Mouse (Mus musculus) hindbrain, embryonic 14.5 days (tissue): ENCODE results near the gene Cfap43. TPM values are rescaled to one million over a fixed set of nuclear protein-coding genes. Genes with fewer than 3 reads are reported as not detected.

Experiments used
- ATAC-seq: fragments of 200-750 bp; cut with Nextera tagmentation; 2 replicates; pipeline ENCODE4 v1.8.0; 2017; ENCODE audit warnings: moderate number of reproducible peaks, mild to moderate bottlenecking, moderate TSS enrichment, moderate library complexity; ENCODE audit not compliant: low FRiP score
- DNase-seq: peaks from one replicate; pipeline ENCODE4 v3.0.0-alpha.2; 2015; ENCODE audit warnings: low spot score
- H3K27ac ChIP-seq: fragments of 300-500 bp; sonication (generic); 2 replicates; pipeline ENCODE4 v1.5.1; 2014; ENCODE audit warnings: mild to moderate bottlenecking, moderate library complexity
- H3K27me3 ChIP-seq: fragments of 300-500 bp; sonication (generic); 2 replicates; pipeline ENCODE4 v1.6.1; 2014; ENCODE audit warnings: mild to moderate bottlenecking, low read length, mixed read lengths; ENCODE audit not compliant: control insufficient read depth, insufficient read depth
- H3K36me3 ChIP-seq: fragments of 300-500 bp; sonication (generic); replicated peaks from 2 replicates; pipeline ENCODE4 v1.6.1; 2014; ENCODE audit not compliant: control insufficient read depth, insufficient read depth
- H3K4me1 ChIP-seq: fragments of 300-500 bp; sonication (generic); replicated peaks from 2 replicates; pipeline ENCODE4 v1.6.1; 2014; ENCODE audit warnings: antibody characterized with exemption, low read length, mixed read lengths; ENCODE audit not compliant: control insufficient read depth, insufficient read depth
- H3K4me2 ChIP-seq: fragments of 300-500 bp; sonication (generic); replicated peaks from 2 replicates; pipeline ENCODE4 v1.6.1; 2014; ENCODE audit warnings: mild to moderate bottlenecking, moderate library complexity
- H3K4me3 ChIP-seq: fragments of 300-500 bp; sonication (generic); replicated peaks from 2 replicates; pipeline ENCODE4 v1.5.1; 2014; ENCODE audit warnings: mild to moderate bottlenecking, low read length
- H3K9ac ChIP-seq: fragments of 300-500 bp; sonication (generic); 2 replicates; pipeline ENCODE4 v1.6.1; 2014
- H3K9me3 ChIP-seq: fragments of 300-500 bp; sonication (generic); 2 replicates; pipeline ENCODE4 v1.6.1; 2016; ENCODE audit warnings: low read length; ENCODE audit not compliant: control insufficient read depth
- WGBS: fragments of 180-500 bp; shearing (Covaris S2); extraction: QIAGEN DNeasy Blood & Tissue Kit; methylation state at CpG from one replicate; pipeline ENCODE4 v1.1.7; 2014; 5-methylcytosine and 5-hydroxymethylcytosine counted together
- polyA plus RNA-seq: library from polyadenylated mRNA; unstranded; fragments of >200 nt; fragmentation: Nextera tagmentation; extraction: Ambion mirVana; gene quantifications from 2 replicates; pipeline ENCODE4 v1.2.1, GENCODE M21; 2014

The Cfap43 gene
- polyA plus RNA-seq, 1 experiment from 2014 or later, result 4.2 TPM

GRCm38 (mm10) chr19:47893092-47893491 is 26.0 kb downstream of the Cfap43 start:
- no peak for DNase-seq

GRCm38 (mm10) chr19:47891562-47892312 is 27.4 kb downstream of the Cfap43 start:
- no peak for ATAC-seq

More at GRCm38 (mm10) chr19:47893092-47893491, 26.0 kb downstream of the Cfap43 start:
- no peak overlapping the region for H3K27ac ChIP-seq
- H3K36me3 ChIP-seq, result peaks cover 15% of the 10 kb centered on the region
- no peak overlapping the region for H3K9ac ChIP-seq
- no peaks in the 10 kb centered on the region for H3K9me3 ChIP-seq
- no peak overlapping the region for H3K4me2 ChIP-seq
- H3K27me3 ChIP-seq, result no peaks in the 10 kb centered on the region
- WGBS, result 92% methylated on average over 6 of the region's 6 CpGs
- H3K4me1 ChIP-seq, result no peaks in the 10 kb centered on the region
- no peak for ATAC-seq
- no peak overlapping the region for H3K4me3 ChIP-seq

GRCm38 (mm10) chr19:47890489-47891130 is 28.5 kb downstream of the Cfap43 start:
- ATAC-seq (no peak), DNase-seq (no peak)
- Histone ChIP-seq H3K4me3 (no peak overlapping the region), H3K4me2 (no peak overlapping the region), H3K9me3 (no peaks in the 10 kb centered on the region), H3K4me1 (no peaks in the 10 kb centered on the region), H3K27me3 (no peaks in the 10 kb centered on the region), H3K27ac (no peak overlapping the region), H3K36me3 (peaks cover 3% of the 10 kb centered on the region; the same call in 1 of the 2 replicates), H3K9ac (no peak overlapping the region)
- WGBS, result 78% methylated on average over 10 of the region's 10 CpGs

More at GRCm38 (mm10) chr19:47891562-47892312, 27.4 kb downstream of the Cfap43 start:
- 80% methylated on average over 11 of the region's 11 CpGs for WGBS
- Histone ChIP-seq H3K36me3 (peaks cover 8% of the 10 kb centered on the region), H3K9me3 (no peaks in the 10 kb centered on the region), H3K4me2 (no peak overlapping the region), H3K4me3 (no peak overlapping the region), H3K27ac (no peak overlapping the region), H3K27me3 (no peaks in the 10 kb centered on the region), H3K9ac (no peak overlapping the region), H3K4me1 (no peaks in the 10 kb centered on the region)
- DNase-seq, result no peak

DNA sequence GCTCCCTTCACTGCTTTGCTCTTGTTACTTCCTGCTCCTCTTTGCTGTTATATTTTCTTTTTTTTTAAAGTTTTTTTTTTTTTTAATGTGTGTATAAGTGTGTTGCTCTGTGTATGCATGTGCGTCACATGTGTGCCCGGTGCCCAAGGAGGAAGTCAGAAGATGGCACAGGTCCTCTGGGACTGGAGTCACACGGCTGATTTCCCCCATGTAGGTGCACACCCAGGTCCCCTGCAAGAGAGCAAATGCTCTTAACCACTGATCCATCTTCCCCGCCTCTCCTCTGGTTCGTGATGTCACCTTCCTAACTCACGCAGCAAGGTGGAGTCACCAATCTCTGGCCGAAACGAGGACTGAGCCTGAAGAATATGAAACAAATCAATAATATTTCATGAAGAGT is 31.1 kb downstream of the Cfap43 start:
- H3K27me3 ChIP-seq, result no peaks in the 10 kb centered on the region
- H3K9me3 ChIP-seq, result no peaks in the 10 kb centered on the region
- 91% methylated on average over 8 of the region's 8 CpGs for WGBS
- DNase-seq (no peak), ATAC-seq (no peak)
- H3K36me3 ChIP-seq, result no peaks in the 10 kb centered on the region
- H3K27ac ChIP-seq, result no peak overlapping the region
- no peak overlapping the region for H3K9ac ChIP-seq
- no peak overlapping the region for H3K4me3 ChIP-seq
- H3K4me2 ChIP-seq, result no peak overlapping the region
- H3K4me1 ChIP-seq, result no peaks in the 10 kb centered on the region

DNA sequence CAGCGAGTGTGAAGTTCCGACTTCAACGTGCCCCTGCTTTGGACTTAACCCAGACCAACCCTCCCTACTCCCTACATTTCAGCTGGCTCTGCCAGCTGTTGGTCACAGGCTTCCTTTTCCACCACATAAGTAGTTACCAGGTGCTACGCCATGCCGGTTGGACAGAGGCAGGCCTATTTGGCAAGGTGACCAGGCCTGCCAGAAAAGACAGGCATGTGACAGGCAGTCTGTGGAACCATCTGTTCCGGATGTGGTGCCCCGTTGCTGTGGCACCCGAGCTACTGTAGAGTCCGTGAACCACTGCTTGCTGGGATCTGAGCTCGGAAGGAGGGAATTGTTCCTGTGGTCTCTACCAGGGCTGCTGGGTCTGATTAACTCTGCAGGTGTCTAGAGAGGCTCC is 31.7 kb downstream of the Cfap43 start:
- no peaks in the 10 kb centered on the region for H3K4me1 ChIP-seq
- DNase-seq (no peak), ATAC-seq (no peak)
- 79% methylated on average over 10 of the region's 10 CpGs for WGBS
- no peak overlapping the region for H3K9ac ChIP-seq
- no peak overlapping the region for H3K4me3 ChIP-seq
- no peaks in the 10 kb centered on the region for H3K36me3 ChIP-seq
- no peak overlapping the region for H3K4me2 ChIP-seq
- H3K27ac ChIP-seq, result no peak overlapping the region
- no peaks in the 10 kb centered on the region for H3K27me3 ChIP-seq
- H3K9me3 ChIP-seq, result no peaks in the 10 kb centered on the region

- 80% methylated on average over 7 of the region's 7 CpGs for WGBS
- no peak for ATAC-seq
Measured at GRCm38 (mm10) chr19:47886617-47887016, 32.5 kb downstream of the Cfap43 start.

DNA sequence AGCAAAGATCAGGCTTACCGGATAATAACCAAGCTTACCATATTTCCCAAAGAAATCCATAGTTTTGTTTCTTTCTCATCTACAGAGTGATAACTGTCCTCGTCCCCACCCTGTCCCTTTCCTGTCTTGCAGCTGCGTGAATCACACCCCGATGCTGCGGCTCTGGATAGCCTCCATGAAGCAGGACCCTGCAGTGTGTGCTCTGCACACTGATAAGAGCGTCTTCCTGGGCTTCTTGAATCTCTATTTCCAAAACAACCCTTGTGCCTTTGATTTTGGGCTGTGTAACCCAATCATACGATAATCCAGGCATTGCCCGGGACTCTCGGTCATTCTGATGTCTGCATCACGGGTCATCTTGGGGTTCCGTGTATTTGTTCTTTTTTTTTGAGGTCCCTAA is 33.2 kb downstream of the Cfap43 start:
- Histone ChIP-seq H3K4me2 (no peak overlapping the region), H3K4me1 (no peaks in the 10 kb centered on the region), H3K9ac (no peak overlapping the region), H3K9me3 (no peaks in the 10 kb centered on the region), H3K27ac (no peak overlapping the region), H3K27me3 (no peaks in the 10 kb centered on the region), H3K4me3 (no peak overlapping the region), H3K36me3 (no peaks in the 10 kb centered on the region)
- DNase-seq (no peak), ATAC-seq (no peak)
- 88% methylated on average over 11 of the region's 11 CpGs for WGBS

More at GRCm38 (mm10) chr19:47886617-47887016, 32.5 kb downstream of the Cfap43 start:
- Histone ChIP-seq H3K27ac (no peak overlapping the region), H3K4me2 (no peak overlapping the region), H3K9me3 (no peaks in the 10 kb centered on the region), H3K4me1 (no peaks in the 10 kb centered on the region), H3K4me3 (no peak overlapping the region), H3K27me3 (no peaks in the 10 kb centered on the region), H3K36me3 (no peaks in the 10 kb centered on the region), H3K9ac (no peak overlapping the region)
- no peak for DNase-seq

- 71% methylated on average over 7 of the region's 7 CpGs for WGBS
- ATAC-seq, result no peak
- Histone ChIP-seq H3K4me3 (no peak overlapping the region), H3K9ac (no peak overlapping the region), H3K36me3 (no peaks in the 10 kb centered on the region), H3K27ac (no peak overlapping the region), H3K27me3 (no peaks in the 10 kb centered on the region), H3K4me2 (no peak overlapping the region), H3K4me1 (no peaks in the 10 kb centered on the region), H3K9me3 (no peaks in the 10 kb centered on the region)
- no peak for DNase-seq
Measured at GRCm38 (mm10) chr19:47885191-47885743, 33.8 kb downstream of the Cfap43 start.

DNA sequence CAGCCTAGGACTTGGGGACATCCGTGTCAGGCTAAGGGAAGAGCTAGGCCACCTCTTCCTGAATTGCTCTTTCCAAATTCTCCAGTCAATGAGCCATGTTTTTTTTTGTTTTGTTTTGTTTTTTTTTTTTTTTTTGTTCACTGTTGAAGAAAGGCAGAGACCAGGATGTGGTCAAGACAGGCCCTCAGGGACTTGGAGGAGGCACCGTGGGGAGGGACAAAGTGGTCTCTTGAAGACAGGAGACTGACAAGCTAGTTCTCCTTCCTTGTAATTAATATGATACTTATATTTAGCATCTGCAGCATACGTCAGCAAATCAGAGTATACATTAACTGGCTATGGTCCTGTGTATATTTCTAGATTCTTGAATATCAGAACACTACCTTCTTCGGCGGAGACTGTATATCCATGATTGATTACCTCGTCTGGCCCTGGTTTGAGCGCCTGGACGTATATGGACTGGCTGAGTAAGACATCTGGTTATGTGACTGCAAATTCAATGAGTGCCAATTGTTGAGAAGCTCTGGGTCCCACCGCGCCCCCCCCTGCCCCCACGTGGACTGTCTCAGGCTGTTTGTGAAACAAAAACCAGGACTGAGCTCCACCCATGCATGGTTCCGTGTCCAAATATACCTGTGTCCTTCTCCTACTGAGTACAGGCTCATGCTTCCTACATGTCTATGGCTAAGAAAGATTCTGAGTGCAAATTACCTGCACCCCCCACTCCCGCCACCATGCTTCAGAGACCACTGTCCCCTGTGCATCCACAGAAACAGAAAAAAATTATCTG is 34.6 kb downstream of the Cfap43 start:
- Histone ChIP-seq H3K36me3 (no peaks in the 10 kb centered on the region), H3K4me3 (no peak overlapping the region), H3K4me2 (no peak overlapping the region), H3K27me3 (no peaks in the 10 kb centered on the region), H3K9me3 (no peaks in the 10 kb centered on the region), H3K9ac (no peak overlapping the region), H3K4me1 (no peaks in the 10 kb centered on the region), H3K27ac (no peak overlapping the region)
- ATAC-seq, result no peak
- DNase-seq, result no peak
- 71% methylated on average over 13 of the region's 13 CpGs for WGBS
